Mouse (Mus musculus): Measurements from ENCODE around the gene Mmp25.

Mmp25 gene

GRCm38 (mm10) chr17:23664556-23665021 lies 19.5 kb upstream of the Mmp25 start:
- DNase-seq (ENCODE audit: low spot score in 2 of 2), result no peak

- DNase-seq (ENCODE audit: low spot score in 2 of 2), result no peak
Measured at GRCm38 (mm10) chr17:23661526-23661925, 16.4 kb upstream of the Mmp25 start.

DNA sequence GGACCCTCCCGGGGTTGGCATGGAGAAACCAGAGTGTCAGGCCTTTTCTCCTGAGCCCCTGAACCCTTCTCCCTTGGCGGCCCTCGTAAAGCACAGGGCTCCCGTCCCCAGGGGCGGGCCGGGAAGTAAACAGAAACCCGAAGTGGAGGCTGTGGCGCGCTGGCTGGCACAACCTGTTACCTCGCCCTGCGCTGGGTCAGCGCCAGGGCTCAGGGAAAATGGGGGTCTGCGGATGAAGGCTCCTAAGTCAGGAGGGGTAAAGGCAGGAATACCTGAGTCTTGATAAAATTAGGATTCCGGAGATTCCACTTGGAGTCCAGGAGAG lies 15.8 kb upstream of the Mmp25 start:
- DNase-seq (ENCODE audit: low spot score in 2 of 2), result no peak

DNA sequence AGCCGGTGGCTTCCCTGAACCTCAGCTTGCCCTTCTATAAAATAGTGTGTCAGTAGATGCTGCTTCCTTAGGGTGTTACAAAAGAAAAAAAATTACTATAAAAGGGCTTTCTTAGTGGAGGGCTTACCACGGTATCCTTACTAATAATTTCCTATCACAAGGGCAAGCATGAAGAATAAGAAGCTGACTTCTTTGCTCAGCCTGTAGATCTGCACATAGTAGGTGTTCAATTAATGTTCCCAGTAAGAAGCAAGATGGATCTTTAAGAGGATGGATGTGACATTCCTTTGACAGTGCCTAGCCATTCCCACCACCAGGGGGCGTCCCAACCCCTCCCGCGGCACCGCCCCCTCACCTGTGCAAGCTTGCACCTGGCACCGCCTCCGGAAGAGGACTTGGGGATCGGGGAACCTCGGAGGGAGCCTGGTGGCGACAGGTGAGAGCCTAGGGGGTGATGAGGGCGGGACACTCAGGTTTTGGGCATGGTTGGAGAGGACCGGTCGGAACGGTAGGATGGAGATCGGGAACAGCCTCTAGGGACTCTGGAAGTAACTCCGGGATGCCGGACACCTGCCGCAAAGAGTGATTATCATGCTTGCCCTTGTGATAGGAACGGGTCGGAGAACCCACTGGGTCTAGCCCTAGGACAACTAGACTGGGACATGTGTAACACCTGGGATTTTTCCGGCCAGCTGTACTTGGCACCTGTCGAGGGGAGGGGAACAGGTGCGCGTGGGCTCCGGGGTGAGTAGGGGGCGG lies 15.2 kb upstream of the Mmp25 start, which contains the start of gene Bicdl2:
Gene Bicdl2 (plus strand): TSS at position 390 of the 759 bp plus-strand sequence.
- no peak for DNase-seq (ENCODE audit: low spot score in 2 of 2)

DNA sequence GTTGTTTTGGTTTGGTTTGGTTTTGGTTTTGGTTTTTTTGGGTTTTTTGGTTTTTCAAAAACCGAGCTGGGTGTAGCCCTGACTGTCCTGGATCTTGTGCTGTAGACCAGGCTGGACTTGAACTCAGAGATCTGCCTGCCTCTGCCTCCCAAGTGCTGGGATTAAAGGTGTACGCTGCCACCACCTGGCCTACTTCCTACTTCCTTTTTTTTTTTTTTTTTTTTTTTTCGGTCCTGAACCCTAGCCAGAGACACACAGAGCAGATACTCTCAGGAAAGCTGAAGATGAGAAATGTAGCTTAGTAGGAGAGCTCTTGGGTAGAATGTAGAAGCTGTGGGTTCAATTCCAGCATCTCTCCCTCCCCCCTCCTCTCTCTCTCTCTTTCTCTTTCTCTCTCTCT lies 13.4 kb upstream of the Mmp25 start:
- DNase-seq (ENCODE audit: low spot score in 2 of 2), result no peak

DNA sequence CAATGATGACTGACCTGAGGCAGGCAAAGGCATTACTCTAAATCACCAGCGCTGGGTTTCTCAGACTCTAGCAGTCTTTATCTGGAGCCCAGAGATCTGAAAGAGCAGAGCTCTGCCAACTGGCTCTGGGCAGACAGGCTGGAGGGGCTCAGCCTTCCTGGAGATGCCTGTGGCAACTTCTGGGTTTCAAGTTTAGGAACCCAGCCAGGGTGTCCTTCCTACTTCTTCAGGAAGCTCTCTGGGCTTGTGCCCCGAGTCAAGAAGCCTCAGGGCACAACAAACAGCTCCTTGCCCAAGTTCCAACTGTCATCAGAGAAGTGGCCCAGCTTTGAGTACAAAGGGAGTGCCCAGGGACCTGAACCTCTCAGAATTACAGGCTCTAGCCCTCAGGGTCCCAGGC lies 9.3 kb upstream of the Mmp25 start:
- DNase-seq (ENCODE audit: low spot score in 2 of 2), result no peak

GRCm38 (mm10) chr17:23654001-23654400 lies 8.9 kb upstream of the Mmp25 start:
- DNase-seq (ENCODE audit: low spot score in 2 of 2), result no peak

DNA sequence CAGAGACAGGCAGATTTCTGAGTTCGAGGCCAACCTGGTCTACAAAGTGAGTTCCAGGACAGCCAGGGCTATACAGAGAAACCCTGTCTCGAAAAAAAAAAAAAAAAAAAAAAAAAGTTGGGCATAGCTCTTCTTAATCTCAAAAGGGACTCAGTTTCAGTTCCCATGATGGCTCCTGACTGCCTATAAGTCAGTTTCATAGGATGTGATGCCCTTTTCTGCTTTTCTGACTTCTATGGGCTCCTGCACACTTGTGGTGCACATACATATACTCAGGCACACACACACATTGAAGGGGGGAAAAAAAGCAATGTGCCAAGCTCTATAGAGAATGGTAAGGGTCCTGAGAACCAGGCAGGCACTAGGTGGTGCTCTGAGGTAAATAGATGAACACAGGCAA lies 8.2 kb upstream of the Mmp25 start:
- no peak for DNase-seq (ENCODE audit: low spot score in 2 of 2)

- DNase-seq (ENCODE audit: low spot score in 2 of 2), result no peak
Measured at GRCm38 (mm10) chr17:23651363-23651762, 6.3 kb upstream of the Mmp25 start.

- DNase-seq (ENCODE audit: low spot score in 2 of 2), result no peak
Measured at GRCm38 (mm10) chr17:23645894-23646293, 817 bp upstream of the Mmp25 start.

GRCm38 (mm10) chr17:23631241-23631640 lies 13.8 kb downstream of the Mmp25 start:
- no peak for DNase-seq (ENCODE audit: low spot score in 2 of 2)

- DNase-seq (ENCODE audit: low spot score in 2 of 2), result peak; percentile 75 to 79
Measured at GRCm38 (mm10) chr17:23630195-23631020, 14.7 kb downstream of the Mmp25 start.

DNA sequence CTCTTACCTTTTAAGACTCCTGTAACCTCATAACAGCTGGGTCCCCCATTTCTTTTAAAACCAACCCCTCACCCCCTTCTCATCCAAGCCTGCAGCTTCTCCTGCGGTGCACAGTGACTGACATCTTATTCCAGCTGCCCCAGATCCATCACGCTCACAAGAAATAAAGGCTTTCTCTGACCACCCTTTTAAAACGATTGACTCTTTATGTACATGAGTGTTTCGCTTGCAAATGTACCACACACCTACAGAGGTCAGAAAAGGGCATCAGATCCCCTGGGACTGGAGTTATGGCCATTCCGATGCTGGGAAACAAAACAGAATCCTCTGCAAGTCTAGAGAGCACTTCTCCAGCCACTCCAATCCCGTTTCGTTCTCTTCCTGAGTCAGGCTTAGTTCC lies 17.3 kb downstream of the Mmp25 start:
- no peak for DNase-seq (ENCODE audit: low spot score in 2 of 2)

DNA sequence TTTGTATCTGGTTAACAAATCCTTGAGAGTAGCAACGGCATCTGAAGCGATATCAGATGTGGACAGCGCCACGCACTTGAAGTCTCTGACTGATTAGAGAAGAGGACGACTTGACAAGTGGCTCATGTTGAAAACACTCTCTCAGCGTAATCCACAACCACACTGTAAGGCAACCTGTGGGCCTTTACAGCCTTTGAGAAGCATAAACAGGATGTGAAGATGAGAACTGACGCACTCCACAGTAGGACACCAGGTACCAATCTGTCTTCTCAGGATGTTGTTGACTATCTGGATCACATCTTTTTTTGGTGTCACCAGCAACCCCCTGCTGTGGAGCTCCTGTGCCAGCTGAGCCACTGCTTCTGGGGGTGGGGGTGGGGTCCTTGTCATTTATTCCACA lies 24.7 kb downstream of the Mmp25 start:
- DNase-seq (ENCODE audit: low spot score in 2 of 2), result no peak

GRCm38 (mm10) chr17:23617087-23617486 lies 28.0 kb downstream of the Mmp25 start:
- no peak for DNase-seq (ENCODE audit: low spot score in 2 of 2)

DNA sequence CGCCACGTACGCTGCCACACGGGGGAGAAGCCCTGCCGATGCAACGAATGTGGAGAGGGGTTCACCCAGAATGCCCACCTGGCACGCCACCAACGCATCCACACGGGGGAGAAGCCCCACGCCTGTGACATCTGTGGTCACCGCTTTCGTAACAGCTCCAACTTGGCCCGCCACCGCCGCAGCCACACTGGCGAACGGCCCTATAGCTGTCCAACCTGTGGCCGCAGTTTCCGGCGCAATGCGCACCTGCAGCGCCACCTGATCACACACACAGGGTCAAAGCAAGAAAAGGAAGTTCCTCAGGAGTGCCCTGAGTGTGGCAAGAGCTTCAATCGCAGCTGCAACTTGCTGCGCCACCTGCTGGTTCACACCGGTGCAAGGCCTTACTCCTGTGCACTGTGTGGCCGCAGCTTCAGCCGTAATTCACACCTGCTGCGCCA lies 34.7 kb downstream of the Mmp25 start:
- DNase-seq (ENCODE audit: low spot score in 2 of 2), result peak in 1 of 2 experiments; percentile 25

GRCm38 (mm10) chr17:23609612-23610011 lies 35.5 kb downstream of the Mmp25 start:
- no peak for DNase-seq (ENCODE audit: low spot score in 2 of 2)

DNA sequence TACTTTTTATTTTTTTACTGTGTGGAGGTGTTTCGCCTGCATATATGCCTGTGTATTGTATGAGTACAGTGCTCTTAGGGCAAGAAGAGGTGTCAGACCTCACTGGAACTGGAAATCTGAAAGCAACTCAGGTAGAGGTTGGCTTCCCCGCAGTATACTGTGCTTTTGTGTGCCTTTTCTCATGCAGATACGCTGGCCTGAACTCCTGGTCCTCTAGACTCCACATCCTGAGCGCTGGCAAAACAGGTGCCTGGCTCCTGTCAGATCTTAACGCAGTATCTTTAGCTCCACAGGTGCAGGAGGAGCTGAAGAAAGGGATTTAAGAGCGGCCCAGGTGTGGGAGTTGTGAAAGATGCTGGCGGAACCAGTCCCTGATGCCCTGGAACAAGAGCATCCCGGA lies 39.9 kb downstream of the Mmp25 start:
- DNase-seq (ENCODE audit: low spot score in 2 of 2), result no peak

- no peak for DNase-seq (ENCODE audit: low spot score in 2 of 2)
Measured at GRCm38 (mm10) chr17:23604394-23604793, 40.7 kb downstream of the Mmp25 start.

GRCm38 (mm10) chr17:23603542-23603941 lies 41.5 kb downstream of the Mmp25 start:
- no peak for DNase-seq (ENCODE audit: low spot score in 2 of 2)

DNA sequence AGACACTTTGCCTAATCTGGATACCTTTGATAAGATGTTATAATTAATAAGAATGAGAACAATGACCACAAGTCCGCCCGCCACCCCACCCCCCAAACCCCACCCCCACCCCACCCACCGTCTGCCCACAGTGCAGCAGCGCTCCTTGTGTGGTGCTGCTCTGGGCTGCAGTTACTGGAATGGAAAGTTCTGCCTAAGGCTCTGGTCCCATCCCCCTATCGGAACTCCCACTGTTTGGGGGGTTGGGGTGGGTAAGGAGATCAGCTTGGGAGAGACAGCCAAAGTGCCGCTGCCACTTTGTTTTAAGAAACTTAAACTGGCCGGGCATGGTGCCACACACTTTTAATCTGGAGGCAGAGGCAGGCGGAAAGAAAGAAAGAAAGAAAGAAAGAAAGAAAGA lies 42.0 kb downstream of the Mmp25 start:
- DNase-seq (ENCODE audit: low spot score in 2 of 2), result no peak

DNA sequence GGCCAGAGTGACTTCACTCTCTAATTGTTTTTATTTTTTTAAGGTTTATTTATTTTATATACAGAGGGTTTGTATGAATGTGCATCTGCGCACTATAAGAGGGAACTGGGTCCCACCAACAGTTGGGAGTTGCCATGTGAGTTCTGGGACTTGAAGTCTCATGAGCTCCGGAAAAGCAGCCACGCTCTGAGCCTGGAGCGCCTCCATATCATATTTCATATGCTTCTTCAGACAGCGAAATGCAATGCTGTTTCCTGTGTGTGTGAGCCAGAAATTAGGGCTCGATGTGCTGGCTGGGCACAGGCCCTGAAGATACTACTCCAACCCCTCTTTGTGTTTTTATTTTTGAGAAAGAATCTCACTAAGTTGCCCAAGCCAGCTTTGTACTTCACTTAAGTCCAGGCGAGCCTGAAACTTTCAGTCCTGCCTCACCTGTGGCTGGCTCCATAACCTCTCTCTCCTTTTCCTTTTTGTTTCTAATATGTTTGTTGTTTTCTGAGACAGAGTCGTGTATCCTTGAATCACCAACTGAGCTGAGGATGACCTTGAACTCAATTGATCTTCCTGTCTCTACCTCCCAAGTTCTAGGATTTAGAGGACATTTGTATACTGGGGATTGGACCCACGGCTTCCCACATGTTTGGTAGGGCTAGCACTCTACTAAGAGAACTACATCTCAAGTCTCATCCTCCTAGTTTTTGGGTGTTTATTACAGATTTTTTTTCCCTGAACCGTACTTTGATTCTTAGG lies 43.1 kb downstream of the Mmp25 start:
- no peak for DNase-seq (ENCODE audit: low spot score in 2 of 2)

Data from frontal cortex, postnatal 10 days (tissue).